Comparison of ENCODE assay signal across 8 mouse cellular contexts in genomic region chr8:8661759-8662138, GRCm38 (mm10). TPM values are rescaled to one million over a fixed set of nuclear protein-coding genes. Genes with fewer than 3 reads are reported as not detected.
DNase-seq lines count a peak whose midpoint lies in the region; ATAC-seq lines count a peak whose summit lies in the region.

No protein-coding gene starts in this region.

- peak overlapping the region; percentile 38; the same call in 1 of the 2 replicates for H3K27ac ChIP-seq in embryonic facial prominence, embryonic 11.5 days (replicated peaks; ENCODE audit: low read depth, low read length)
- H3K27ac ChIP-seq in midbrain, embryonic 11.5 days (ENCODE audit: low read depth, low read length), result no peak overlapping the region

- H3K27me3 ChIP-seq in embryonic facial prominence, embryonic 11.5 days (ENCODE audit: control insufficient read depth, insufficient read depth, low read length), result no peaks in the 10 kb centered on the region
- H3K27me3 ChIP-seq in midbrain, embryonic 11.5 days (ENCODE audit: control insufficient read depth, insufficient read depth, low read length), result peaks cover 19% of the 10 kb centered on the region

- no peaks in the 10 kb centered on the region for H3K9me3 ChIP-seq in embryonic facial prominence, embryonic 11.5 days (replicated peaks; ENCODE audit: control insufficient read depth, low read length)
- no peaks in the 10 kb centered on the region for H3K9me3 ChIP-seq in midbrain, embryonic 11.5 days (ENCODE audit: control insufficient read depth, low read length)

- H3K4me3 ChIP-seq in embryonic facial prominence, embryonic 11.5 days (ENCODE audit: low read depth, low read length), result peak overlapping the region; percentile 93
- peak overlapping the region; percentile 80 for H3K4me3 ChIP-seq in midbrain, embryonic 11.5 days (ENCODE audit: low read depth, low read length)

- H3K4me2 ChIP-seq in embryonic facial prominence, embryonic 11.5 days (ENCODE audit: low read depth, low read length), result peak overlapping the region; percentile 88
- H3K4me2 ChIP-seq in midbrain, embryonic 11.5 days, result peak overlapping the region; percentile 92

- 0 out of 2 replicates have a peak, but pooled peaks have one; percentile 0 for ATAC-seq in embryonic facial prominence, embryonic 11.5 days (replicated peaks; ENCODE audit: insufficient number of reproducible peaks, low FRiP score, low TSS enrichment, low read depth)
- ATAC-seq in midbrain, embryonic 11.5 days (ENCODE audit: low FRiP score), result peak; percentile 15

- H3K9ac ChIP-seq in embryonic facial prominence, embryonic 11.5 days (replicated peaks; ENCODE audit: low read length), result peak overlapping the region; percentile 60
- H3K9ac ChIP-seq in midbrain, embryonic 11.5 days (ENCODE audit: low read length), result peak overlapping the region; percentile 41

- no peaks in the 10 kb centered on the region; the same call in 1 of the 2 replicates for H3K36me3 ChIP-seq in embryonic facial prominence, embryonic 11.5 days (replicated peaks; ENCODE audit: control insufficient read depth, insufficient read depth, low read depth, low read length)
- 0 out of 2 replicates have a peak, but pooled peaks cover 2% of the 10 kb centered on the region for H3K36me3 ChIP-seq in midbrain, embryonic 11.5 days (ENCODE audit: control insufficient read depth, insufficient read depth, low read length)

- peak; percentile 91 for DNase-seq in adrenal gland, postnatal 25 days
- peak; percentile 95 for DNase-seq in embryonic facial prominence, embryonic 11.5 days (ENCODE audit: low spot score)
- DNase-seq in heart, adult 11 months, result peak; percentile 98
- DNase-seq in kidney, adult 11 months, result peak; percentile 83
- peak; percentile 93 for DNase-seq in left cerebral cortex, postnatal 4 days
- peak; percentile 100 for DNase-seq in midbrain, embryonic 11.5 days (ENCODE audit: low spot score, missing footprints)
- peak; percentile 98 for DNase-seq in right cerebral cortex, postnatal 4 days
- DNase-seq in yolk sac, embryonic 10.5 days (ENCODE audit: low spot score), result peak; percentile 87

- intact Hi-C loops in left cerebral cortex, postnatal 4 days (cut with DNase I), result loop anchor here (5.0 kb wide), 2 partner anchors 331 to 526 kb away; no protein-coding TSS in a partner anchor

- no peaks in the 10 kb centered on the region for H3K4me1 ChIP-seq in embryonic facial prominence, embryonic 11.5 days (ENCODE audit: control insufficient read depth, insufficient read depth, low read length)
- H3K4me1 ChIP-seq in midbrain, embryonic 11.5 days (ENCODE audit: control insufficient read depth, insufficient read depth, low read length), result peaks cover 27% of the 10 kb centered on the region

- 0% methylated on average over 23 of the region's 23 CpGs for WGBS in embryonic facial prominence, embryonic 11.5 days
- 0% methylated on average over 23 of the region's 23 CpGs for WGBS in midbrain, embryonic 11.5 days

RNA-seq across cellular contexts. Expression of gene Efnb2, which starts 0.7 kb away (rescaled TPM):
- 17.1 and 17.8 TPM in 2 replicates for total RNA-seq in adrenal gland, postnatal 25 days (2021)
- polyA plus RNA-seq in embryonic facial prominence, embryonic 11.5 days (2014; fragmentation: Nextera tagmentation; extraction: Ambion mirVana), result 38.9 and 39.1 TPM in 2 replicates
- total RNA-seq in left cerebral cortex, postnatal 4 days (2021), result 100 to 1,000 TPM; 151 to 153 TPM
- polyA plus RNA-seq in midbrain, embryonic 11.5 days (2014; fragmentation: Nextera tagmentation; extraction: Ambion mirVana), result 15.5 and 18.3 TPM in 2 replicates

RNA-seq across cellular contexts. Expression of gene Arglu1, which starts 28.6 kb away (rescaled TPM):
- 96.4 and 106 TPM in 2 replicates for total RNA-seq in adrenal gland, postnatal 25 days (2021)
- 148 and 156 TPM in 2 replicates for polyA plus RNA-seq in embryonic facial prominence, embryonic 11.5 days (2014; fragmentation: Nextera tagmentation; extraction: Ambion mirVana)
- total RNA-seq in left cerebral cortex, postnatal 4 days (2021), result 100 to 1,000 TPM; 124 to 126 TPM
- polyA plus RNA-seq in midbrain, embryonic 11.5 days (2014; fragmentation: Nextera tagmentation; extraction: Ambion mirVana), result 158 TPM in 2 replicates
